Mouse (Mus musculus): ENCODE data around the gene Bub3.

Gene Bub3

DNA sequence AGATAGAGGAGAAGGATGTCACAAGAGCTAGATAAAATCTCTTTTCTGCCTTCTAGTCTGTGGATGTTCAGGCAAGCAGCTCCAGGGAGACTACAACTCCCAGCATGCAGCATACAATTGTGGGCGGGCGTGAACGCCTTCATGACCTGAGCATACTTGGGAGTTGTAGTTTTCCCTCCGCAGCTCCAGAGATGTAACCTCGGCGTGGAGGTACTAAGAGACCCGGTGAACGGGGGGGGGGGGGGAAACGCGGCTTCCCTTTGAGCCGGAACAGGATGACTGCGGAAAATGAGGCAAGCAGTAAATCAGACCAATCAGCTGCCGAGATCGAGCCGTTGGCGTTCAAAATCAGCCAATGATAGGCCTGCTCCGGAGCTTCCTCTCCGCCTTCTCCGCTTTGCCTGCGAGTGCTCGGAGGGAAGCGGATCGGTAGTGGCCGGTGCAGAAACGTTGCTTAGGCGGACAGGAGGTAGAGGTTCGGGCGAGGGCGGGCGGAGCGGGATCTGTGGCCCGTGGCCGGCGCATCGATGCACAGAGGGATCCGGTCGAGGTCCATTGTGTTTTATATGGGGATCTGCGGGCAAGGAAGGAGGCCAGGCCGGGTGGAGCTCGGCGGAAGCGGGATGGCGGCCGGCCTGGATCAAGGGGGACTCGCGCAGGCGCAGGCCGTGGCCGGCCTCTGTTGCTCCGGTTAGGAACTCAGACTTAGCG, at the start of gene Bub3:
Gene Bub3, plus strand, starts transcription at position 237 of the 711 bp plus-strand sequence.
- peak; percentile 88 for DNase-seq

DNA sequence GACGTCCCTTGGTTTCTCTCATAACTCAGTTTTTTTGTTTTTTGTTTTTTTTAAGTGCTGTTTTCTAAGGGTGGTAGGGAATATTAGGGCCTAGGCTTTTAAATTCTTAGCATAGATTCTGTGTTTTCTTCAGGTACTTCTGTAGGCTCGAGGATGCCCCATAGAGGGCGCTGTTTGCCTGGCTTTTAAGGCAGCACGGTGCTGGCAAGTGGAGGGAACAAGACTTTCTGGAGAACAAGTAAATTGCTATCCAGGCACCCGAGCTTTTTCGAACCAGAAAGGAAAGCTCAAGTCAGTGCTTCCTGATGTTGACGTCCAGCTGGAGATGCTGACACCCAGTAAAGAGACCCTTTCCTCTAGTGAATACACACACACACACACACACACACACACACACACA, 20.0 kb upstream of the Bub3 start:
- peak; percentile 76 for DNase-seq

DNA sequence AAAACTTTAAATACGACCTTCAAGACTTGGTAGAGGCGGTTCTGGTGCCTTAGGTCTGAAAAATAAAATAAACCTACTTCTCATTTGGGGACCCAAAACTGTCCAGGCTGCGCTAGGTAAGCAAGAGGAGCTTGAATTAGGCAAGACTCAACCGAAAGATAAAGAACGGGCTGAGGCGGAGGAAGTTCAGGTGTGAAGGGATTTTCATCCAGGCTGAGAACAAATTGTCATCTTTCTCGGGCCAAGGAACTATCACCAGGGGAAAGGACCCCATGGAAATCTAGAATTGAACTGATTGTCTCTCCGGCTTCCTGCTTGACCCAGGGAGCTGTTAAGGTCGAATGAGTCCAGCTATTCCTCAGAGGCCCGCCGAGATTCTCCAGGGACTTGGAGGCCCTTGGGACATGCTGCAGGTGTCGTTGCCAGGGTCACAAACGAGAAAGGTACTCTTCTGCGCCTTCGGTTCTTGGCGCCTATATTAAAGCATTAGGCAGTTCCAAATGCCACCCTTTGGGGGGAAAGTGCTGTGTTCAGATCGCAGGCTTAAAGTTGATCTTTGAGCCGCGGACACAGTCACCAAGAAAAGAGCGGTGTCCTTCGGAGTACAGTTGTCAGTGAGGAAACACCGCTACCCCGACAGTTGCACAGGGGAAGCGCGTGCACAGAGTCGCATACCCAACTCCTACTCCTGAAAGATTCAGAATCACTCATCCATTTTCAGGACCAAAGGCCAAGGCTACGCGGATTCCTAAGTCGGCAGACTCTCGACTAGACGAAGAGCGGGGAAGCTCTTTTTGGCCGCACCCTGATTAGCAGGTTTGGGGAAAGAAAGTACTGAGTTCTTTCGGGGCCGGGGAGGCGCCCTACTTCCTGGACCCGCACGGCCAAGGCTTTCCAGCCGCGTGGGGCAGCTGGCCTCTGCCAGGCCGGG, 18.6 kb upstream of the Bub3 start:
- DNase-seq = no peak

DNA sequence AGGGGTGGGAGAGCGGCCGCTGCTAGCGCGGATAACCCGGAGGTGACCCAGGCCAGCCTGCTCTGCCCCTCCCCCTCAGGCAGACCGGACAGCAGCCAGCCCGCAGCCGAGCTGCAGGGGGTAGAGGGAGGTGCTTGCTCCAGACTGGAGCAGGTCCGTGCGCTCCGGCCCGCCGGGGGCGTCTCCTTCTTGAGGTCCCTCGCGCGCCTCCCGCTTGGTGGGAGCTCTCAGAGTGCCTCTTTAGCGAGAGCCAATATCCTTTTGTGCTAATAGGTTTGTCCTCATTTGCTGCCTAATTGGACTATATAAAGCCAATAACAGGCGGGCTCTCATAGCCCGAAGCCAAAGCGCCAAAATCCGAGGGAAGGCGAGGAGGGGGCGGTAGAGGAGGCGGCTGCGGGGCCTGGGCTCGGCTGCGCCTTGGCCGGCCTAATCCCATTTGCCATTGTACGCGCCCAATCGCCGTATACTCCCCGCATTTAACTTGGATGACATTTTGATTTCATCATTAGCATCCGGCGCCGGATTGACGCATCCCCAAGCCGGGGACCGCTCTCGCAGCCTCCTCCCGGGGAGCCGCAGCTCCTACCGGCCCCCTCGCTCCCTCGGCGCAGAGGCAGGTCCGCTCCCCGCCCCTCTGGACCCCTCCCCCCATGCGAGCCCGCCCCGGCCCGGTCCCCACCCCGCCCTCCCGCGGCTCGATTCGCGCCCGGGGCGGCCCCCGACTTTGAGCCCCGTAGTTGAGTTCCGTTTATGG, 17.7 kb upstream of the Bub3 start, which contains the start of gene Hmx3:
Gene Hmx3, plus strand, starts transcription at position 753 of the 757 bp plus-strand sequence.
- no peak for DNase-seq

DNA sequence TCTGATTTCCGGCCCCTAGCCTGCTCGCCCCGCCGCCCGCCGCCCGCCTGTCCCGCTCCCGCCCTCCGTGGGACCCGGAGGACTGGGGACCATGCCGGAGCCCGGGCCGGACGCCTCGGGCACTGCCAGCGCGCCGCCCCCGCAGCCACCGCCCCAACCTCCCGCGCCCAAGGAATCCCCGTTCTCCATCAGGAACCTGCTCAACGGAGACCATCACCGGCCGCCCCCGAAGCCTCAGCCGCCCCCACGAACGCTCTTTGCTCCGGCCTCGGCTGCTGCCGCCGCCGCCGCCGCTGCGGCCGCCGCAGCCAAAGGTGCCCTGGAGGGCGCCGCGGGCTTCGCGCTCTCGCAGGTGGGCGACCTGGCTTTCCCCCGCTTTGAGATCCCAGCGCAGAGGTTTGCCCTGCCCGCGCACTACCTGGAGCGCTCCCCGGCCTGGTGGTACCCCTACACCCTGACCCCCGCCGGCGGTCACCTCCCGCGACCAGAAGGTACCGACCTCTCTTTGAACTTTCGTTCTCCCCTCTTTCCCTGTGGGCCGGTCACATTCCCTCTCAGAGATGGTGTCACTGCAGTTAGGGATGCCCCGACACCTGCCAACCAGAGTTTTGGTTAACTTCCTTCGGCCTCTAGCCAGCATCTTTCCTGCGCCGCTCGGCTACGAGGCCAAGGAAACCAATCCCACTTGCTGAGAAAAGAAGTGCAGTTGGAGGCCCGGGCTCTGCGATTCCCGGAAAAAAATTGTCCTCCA, 17.0 kb upstream of the Bub3 start:
- DNase-seq = no peak

DNA sequence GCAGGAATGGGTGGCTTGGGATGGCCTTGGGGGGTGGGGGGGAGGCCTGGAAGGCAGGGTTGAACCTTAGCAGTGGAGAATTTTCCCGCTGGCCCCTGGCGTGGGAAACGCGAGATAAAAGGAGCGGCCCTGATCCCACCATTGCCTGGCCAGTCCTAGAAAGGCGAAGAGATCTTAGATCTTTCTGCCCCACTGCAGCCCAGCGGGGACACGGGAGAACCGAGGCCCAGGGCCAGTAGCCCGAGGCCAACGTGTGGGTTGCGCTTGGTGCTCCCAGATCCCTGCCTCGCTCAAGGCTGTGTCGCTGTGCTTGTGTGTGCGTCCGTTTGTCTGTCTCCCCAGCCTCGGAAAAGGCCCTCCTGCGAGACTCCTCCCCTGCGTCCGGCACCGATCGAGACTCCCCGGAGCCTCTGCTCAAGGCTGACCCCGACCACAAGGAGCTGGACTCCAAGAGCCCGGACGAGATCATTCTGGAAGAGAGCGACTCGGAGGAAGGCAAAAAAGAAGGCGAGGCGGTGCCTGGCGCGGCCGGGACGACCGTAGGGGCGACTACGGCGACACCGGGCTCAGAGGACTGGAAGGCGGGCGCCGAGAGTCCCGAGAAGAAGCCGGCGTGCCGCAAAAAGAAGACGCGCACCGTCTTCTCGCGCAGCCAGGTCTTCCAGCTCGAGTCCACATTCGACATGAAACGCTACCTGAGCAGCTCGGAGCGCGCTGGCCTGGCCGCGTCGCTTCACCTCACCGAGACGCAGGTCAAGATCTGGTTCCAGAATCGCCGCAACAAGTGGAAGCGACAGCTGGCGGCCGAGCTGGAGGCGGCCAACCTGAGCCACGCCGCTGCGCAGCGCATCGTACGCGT, 16.2 kb upstream of the Bub3 start:
- no peak for DNase-seq

DNA sequence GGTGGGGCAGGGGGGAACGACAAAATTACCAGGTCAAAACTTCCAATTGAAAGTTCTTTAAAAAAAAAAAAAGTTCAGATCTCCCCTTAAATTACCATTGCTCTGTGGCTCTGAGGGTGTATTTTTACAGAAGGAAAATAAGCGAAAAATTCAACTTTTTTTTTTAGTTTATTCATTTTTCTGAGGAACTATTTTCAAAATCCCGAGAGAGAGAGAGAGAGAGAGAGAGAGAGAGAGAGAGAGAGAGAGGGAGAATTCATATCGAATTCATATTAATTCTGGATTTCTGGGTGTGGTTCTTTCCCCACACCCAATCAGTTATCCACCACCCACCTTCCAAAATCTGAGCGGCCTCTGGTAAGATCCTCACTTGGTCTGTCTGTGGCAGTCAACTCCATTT, 15.2 kb upstream of the Bub3 start:
- no peak for DNase-seq

DNA sequence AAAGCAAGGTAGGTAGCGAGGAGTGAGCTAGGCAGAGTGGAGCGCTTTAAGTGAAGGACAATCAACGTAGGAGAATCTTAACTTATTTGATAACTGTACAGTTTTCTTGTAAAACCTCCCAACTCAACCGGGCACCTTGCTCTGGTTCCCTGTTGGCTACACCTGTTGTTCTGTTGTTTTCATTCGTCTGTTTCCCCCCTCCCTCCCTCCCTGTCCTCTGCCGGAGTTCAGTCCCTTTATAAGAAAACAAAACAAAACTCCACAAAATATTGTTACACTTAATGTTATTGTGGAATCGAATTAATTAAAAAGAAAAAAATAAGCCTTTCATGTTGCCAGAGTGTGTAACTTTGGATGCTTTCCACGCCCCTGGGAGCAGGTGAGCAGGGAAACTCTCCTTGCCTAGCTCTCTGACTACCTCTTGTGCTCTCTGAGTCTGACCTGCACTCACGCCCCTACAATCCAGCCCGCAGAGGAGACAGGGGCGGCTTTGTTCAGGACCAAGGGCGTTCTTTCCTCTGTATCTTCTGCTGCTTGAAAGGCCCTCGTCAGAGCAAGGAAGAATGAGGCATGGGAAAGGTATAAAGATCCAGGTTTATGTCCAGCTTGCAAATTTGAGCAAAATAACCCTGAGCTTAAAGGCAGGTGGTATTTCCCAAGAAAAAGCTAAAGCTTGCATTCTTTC, 14.2 kb upstream of the Bub3 start:
- DNase-seq = no peak

DNA sequence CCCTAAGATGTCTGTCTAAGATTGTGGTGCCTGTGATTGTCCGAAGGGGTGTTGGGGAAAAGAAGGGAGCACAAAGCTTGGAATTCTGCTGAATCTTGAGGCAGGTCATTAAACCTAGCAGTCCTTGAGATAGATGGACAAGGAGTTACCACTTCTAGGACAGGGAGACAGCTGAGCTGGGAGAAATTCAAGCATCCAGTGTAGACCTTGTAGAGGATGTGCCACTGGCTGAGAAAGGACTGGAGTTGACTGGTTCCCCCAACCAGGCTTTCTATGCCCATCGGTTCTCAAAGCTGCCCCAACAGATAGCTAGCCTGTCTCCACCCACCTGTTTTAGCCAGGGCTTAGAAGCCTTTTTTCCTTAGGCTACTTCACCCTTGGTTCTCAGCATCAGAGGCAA, 13.6 kb upstream of the Bub3 start:
- DNase-seq = no peak

DNA sequence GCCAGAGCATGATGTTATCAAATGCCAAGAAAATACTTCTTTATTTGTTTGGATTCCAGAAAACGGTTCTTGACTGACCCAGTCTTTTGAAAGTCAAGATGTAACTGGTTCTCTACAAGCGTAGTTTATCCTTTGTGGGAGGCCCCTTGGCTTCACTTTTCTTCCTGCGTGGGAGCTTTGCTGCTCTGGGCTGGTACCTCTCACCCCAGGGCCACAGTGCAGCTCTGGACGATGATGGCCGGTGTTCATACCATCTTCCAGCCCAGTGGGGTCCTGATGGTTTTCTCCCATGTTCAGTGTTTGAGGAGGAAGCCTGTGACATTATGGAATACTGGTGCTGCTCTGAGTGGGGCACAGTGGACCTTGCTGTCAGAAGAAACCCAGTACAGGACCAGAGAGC, 12.5 kb upstream of the Bub3 start:
- DNase-seq = no peak

DNA sequence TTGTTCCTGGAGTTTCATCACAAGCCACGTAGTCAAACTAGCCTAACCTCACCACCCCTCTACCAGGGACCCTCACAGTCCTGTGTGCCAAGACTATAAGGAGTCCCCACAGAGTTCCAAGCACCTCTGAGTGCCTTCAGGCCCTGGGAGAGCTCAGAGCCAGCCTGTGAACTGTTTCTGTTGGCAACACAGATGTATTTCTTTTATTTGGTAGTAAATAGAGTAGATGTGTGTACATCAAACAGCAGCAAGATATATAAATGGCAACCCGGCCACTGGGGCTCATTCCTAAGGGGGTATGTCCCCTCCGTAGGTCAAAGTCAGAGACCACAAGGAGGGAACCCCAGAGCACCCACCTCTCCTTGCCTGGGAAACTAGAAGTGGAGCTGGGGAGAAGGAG, 11.5 kb upstream of the Bub3 start, which contains the start of gene Hmx2:
Gene Hmx2, plus strand, starts transcription at position 301 of the 400 bp plus-strand sequence.
- DNase-seq = no peak

DNA sequence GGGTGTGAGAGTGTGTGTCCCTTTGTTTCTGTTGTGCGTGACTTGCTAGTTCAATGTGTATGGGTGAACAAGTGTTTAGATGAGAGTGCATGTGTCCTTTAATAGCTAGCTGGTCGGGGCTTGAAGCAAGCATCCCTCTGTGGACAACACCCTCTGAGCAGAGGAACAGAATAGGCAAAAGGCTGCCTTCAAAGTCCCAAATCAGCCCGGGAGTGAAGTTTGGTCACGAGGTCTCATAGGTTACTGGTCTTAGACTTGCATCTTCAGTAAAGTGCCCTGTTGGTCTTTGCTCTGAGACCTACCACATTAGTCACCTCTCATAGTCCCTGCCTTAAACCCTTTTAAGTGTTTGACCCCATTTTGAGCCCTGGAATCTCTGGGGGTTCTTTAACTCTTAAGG, 8.6 kb upstream of the Bub3 start:
- no peak for DNase-seq

DNA sequence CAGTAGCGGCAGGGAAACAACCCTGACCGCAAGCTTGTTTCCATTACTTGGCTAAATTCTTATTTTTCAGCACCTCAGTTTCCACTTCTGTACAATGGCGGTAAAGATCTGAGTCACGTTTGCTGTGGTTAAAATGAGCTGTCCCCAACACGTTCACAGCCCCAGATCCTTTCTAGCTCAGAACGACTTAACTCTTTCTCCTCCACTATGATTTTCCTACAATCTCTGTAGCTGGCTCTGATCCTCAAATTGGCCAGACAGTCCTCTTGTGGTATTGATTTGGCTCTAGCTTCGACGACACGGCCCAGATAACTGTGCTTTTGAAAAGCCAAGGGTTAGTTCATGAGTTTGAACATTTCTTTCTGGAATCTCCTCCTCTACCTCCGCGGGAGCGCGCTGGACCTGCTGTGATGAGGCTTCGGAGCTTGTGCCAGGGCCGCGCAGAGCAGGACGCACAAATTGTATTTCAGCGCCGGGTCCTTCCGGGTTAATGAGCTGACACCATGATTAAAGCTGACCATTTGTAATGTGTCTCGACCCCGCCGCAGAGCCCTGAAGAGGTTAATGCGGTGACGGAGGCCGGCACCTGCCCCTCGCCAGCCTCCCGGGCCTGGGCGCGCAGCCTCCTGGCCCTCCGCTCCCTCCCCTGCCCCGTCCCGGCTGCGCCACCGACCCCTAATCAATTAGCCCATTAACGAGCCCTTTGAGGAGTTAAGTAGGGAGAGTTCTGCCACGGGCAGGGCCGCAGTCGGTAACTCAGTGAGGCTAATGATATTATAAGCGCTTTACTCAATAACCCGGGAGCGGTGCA, 7.9 kb upstream of the Bub3 start:
- DNase-seq = no peak

DNA sequence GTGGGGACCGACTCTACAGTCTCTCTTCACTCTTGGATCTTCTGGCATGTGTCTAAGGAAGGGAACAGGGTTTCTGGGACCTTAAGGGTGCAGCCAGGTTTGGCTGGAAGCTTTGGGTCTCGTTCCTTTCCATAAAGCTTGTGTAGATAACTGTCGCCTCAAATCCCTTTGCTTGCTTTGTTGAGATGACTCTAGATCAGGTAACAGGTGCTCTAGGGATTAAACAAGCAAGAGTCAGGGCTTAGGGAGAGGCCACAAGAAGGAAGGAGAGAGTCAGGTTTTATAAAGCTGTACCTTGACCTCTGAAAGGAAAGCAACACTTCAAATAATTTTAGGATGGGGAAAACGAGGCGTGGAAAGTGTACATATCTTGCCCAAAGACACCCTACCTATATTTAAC, 7.2 kb upstream of the Bub3 start:
- DNase-seq = no peak

DNA sequence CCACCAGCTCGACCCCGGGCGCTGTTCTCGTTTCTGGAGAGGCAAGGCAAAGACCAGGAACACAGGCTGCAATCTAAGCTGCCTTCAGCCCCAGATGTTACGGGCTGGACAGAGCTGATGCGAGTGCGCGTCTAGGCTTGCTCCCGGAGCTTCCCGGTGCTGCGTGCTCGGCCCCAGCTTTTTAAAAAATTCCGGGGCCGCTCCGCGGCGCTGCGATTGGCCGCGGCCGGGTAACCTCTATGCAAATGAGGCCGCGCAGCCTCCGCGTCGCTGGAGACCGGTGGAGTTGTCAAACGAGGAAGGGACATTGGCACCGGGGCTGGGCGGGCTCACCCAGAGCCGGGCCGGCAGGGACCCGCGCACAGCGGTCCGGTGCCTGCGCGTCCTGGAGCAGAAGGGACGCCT, 6.2 kb upstream of the Bub3 start:
- DNase-seq = peak; percentile 52

DNA sequence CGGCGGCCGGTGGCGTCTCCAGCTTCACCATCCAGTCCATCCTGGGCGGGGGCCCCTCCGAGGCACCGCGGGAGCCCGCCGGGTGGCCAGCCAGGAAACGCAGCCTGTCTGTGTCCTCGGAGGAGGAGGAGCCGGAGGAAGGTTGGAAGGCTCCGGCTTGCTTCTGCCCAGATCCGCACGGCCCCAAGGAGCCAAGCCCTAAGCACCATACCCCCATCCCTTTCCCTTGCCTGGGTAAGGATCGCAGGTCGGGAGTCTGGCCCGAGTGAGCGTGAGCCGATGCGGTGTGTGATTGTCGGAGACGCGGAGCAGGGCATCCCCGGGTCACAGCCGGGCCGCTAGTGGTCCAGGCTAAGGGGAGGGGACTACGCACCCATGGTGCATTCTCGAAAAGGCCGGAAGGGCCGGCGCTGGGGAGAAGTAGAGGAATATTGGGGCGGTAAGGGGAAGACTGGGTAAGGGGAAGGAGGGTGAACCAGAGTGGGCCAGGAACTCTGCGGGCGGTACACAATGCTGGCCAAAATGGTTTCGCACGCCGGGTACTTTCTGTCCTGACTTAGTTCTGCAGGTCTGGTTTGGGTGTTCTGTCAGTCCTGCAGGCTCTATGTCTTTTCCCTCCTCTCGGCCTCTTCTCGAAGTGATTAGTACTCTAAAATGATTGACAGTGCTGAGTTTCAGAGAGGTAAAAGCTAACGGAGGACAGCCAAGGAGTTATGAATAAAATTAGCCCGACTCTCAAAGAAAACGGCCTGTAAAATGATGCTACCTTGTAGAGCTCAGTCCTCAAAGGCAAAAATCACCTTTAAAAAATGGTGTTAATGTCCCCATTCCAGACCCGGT, 5.5 kb upstream of the Bub3 start:
- DNase-seq = no peak

DNA sequence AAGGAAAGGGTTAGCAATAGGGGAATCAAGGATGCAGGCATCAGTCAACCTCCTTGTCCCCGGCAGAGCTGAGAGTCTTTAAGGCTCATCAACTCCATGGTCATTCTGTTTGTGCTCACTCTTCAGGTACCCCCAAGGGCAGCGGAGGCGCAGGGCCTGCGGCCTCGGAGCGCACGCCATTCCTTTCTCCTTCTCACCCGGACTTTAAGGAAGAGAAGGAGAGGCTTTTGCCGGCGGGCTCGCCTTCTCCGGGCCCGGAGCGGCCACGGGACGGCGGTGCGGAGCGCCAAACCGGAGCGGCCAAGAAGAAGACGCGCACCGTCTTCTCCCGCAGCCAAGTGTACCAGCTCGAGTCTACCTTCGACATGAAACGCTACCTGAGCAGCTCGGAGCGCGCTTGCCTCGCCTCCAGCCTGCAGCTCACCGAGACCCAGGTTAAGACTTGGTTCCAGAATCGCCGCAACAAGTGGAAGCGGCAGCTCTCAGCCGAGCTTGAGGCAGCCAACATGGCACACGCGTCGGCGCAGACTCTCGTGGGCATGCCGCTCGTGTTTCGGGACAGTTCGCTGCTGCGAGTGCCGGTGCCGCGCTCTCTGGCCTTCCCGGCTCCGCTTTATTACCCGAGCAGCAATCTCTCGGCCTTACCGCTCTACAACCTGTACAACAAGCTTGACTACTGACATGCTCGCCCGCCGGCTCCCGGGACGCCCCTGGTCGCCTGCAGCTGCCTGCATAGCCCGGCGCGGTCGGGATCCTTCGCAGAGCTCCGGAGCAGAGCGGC, 4.5 kb upstream of the Bub3 start:
- DNase-seq = peak; percentile 38

DNA sequence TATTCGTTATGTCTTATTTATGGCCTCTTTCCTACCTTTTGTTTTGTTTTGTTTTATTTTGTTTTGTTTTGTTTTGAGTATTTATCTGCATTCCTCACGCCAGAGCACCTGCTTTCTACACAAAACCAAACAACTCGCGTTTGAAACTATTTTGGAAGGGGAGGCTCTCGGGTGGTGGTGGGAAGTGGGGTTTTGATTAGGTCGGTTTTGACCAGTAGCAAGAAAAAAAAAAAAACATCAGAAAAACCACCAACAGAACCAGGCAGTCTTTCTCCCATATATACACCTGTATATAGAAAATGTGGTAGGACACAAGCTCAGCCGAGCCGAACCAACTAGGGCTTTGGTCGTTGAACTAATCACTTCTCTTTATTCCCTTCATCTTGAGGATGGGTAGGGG, 3.9 kb upstream of the Bub3 start:
- DNase-seq = no peak
